Mouse (Mus musculus) embryonic fibroblast, embryonic 13.5 days (primary cell): ENCODE measurements around the gene Camta1.

ENCODE experiments used
- CTCF ChIP-seq: IDR thresholded peaks from 2 replicates; pipeline ENCODE4 v1.5.1; 2011; ENCODE audit warnings: mild to moderate bottlenecking, control low read depth, low read length, moderate library complexity, borderline replicate concordance; ENCODE audit not compliant: insufficient read depth
- POLR2A ChIP-seq: IDR thresholded peaks from 2 replicates; pipeline ENCODE4 v1.6.1; 2011; ENCODE audit warnings: low read depth, mild to moderate bottlenecking, control low read depth, low read length, moderate library complexity

DNA sequence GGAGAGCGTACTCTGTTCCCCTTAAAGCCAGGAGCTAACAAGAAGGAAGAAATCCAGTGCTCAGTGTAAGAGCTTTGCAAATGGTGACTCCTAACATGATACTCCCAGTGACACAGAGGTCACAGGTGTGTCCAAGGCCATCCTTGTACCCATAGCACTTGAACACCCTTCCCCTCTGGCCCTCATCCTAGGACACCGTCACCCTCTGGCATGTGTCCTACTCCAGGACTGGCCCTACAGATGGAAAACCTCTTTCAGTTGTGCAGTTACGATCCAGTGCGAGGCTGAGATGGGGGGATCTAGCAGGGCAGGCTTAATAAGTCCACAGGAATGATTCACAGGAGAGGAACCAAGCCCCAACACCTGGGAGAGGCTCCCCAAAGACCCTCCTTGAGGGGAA is 453.4 kb downstream of the Camta1 start:
- TF ChIP-seq POLR2A (no peak), CTCF (no peak)
